Mouse (Mus musculus) embryonic facial prominence, embryonic 15.5 days (tissue): Measurements from ENCODE around the gene Pcdh10. TPM values are rescaled to one million over a fixed set of nuclear protein-coding genes. Genes with fewer than 3 reads are reported as not detected.

Source experiments
- ATAC-seq: fragments of 200-750 bp; cut with Nextera tagmentation; 2 replicates; pipeline ENCODE4 v1.8.0; 2017; ENCODE audit warnings: low read depth, moderate TSS enrichment; ENCODE audit not compliant: insufficient number of reproducible peaks, low FRiP score, low TSS enrichment
- H3K27ac ChIP-seq: fragments of 300-500 bp; sonication (generic); replicated peaks from 2 replicates; pipeline ENCODE4 v1.5.1; 2015; ENCODE audit warnings: mild to moderate bottlenecking, inconsistent platforms
- H3K27me3 ChIP-seq: fragments of 300-500 bp; sonication (generic); 2 replicates; pipeline ENCODE4 v1.6.1; 2015; ENCODE audit warnings: inconsistent platforms
- H3K36me3 ChIP-seq: fragments of 300-500 bp; sonication (generic); 2 replicates; pipeline ENCODE4 v1.6.1; 2015; ENCODE audit warnings: mild to moderate bottlenecking, inconsistent platforms
- H3K4me1 ChIP-seq: fragments of 300-500 bp; sonication (generic); 2 replicates; pipeline ENCODE4 v1.6.1; 2015; ENCODE audit warnings: inconsistent platforms
- H3K4me2 ChIP-seq: fragments of 300-500 bp; sonication (generic); replicated peaks from 2 replicates; pipeline ENCODE4 v1.6.1; 2015; ENCODE audit warnings: mild to moderate bottlenecking, inconsistent platforms
- H3K4me3 ChIP-seq: fragments of 300-500 bp; sonication (generic); replicated peaks from 2 replicates; pipeline ENCODE4 v1.5.1; 2015; ENCODE audit warnings: mild to moderate bottlenecking, inconsistent platforms
- H3K9ac ChIP-seq: fragments of 300-500 bp; sonication (generic); 2 replicates; pipeline ENCODE4 v1.6.1; 2015; ENCODE audit warnings: inconsistent platforms
- H3K9me3 ChIP-seq: fragments of 300-500 bp; sonication (generic); replicated peaks from 2 replicates; pipeline ENCODE4 v1.6.1; 2016; ENCODE audit warnings: inconsistent platforms
- WGBS: fragments of 180-500 bp; shearing (Covaris S2); methylation state at CpG from one replicate; pipeline ENCODE4 v1.1.7; 2015; 5-methylcytosine and 5-hydroxymethylcytosine counted together
- polyA plus RNA-seq: library from polyadenylated mRNA; unstranded; fragments of >200 nt; fragmentation: Nextera tagmentation; extraction: Ambion mirVana; gene quantifications from 2 replicates; pipeline ENCODE4 v1.2.1, GENCODE M21; 2015

Gene Pcdh10
- polyA plus RNA-seq = 4.4 and 4.5 TPM in 2 replicates

DNA sequence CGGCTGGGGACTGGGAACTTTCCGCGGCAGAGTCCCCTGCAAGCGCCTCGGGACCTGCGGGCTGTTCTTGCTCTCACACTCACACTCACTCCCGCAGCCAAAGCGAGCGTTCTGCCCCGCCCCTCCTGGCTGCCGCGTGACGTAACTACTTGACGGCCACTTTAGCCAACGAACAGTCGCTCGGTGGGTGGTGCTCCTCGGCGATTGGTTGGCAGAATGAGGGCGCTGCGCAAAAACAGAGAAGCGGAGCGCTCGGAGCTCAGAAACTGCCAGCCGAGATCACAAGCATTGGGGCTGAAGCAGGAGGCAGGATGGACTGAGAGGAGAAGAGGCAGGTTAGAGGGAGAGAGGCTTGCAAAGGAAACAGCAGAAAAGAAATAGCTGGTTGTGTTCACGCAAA, at the start of gene Pcdh10:
Pcdh10 (plus strand) TSS at position 254 of the 400 bp plus-strand sequence.
- Histone ChIP-seq H3K36me3 (no peaks in the 10 kb centered on the region), H3K4me2 (peak within 1 kb of the TSS; percentile 97), H3K4me3 (peak within 1 kb of the TSS; percentile 63), H3K27me3 (peaks cover 27% of the 10 kb centered on the region), H3K9me3 (no peaks in the 10 kb centered on the region), H3K4me1 (peaks cover 35% of the 10 kb centered on the region), H3K27ac (peak within 1 kb of the TSS; percentile 86), H3K9ac (peak within 1 kb of the TSS; percentile 52)
- ATAC-seq = peak; percentile 91
- WGBS = under 1% methylated on average over 26 of the region's 26 CpGs

DNA sequence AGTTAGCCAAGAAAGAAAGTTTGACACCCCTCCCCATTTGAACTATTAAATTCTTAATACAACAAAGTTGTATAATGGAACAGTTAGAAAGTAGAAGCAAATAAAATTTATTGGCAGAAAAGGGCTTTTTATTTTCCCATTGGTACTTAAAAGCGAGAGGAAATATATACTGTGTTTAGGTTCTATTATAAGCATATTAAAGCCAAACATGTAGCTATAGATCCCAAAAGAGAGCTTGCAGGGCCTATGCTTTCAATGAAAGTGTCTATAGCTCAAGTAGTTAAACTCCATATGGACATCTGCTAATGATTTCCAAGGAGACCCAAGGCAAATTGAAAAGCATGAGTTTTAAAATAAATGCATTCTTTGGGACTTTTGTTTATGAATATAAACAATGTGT, 22.3 kb upstream of the Pcdh10 start:
- Histone ChIP-seq H3K4me1 (no peaks in the 10 kb centered on the region), H3K9me3 (no peaks in the 10 kb centered on the region), H3K36me3 (no peaks in the 10 kb centered on the region), H3K4me3 (no peak overlapping the region), H3K27ac (no peak overlapping the region), H3K27me3 (no peaks in the 10 kb centered on the region), H3K4me2 (no peak overlapping the region), H3K9ac (no peak overlapping the region)
- WGBS = 52% methylated on average over 1 of the region's 1 CpGs
- no peak for ATAC-seq

DNA sequence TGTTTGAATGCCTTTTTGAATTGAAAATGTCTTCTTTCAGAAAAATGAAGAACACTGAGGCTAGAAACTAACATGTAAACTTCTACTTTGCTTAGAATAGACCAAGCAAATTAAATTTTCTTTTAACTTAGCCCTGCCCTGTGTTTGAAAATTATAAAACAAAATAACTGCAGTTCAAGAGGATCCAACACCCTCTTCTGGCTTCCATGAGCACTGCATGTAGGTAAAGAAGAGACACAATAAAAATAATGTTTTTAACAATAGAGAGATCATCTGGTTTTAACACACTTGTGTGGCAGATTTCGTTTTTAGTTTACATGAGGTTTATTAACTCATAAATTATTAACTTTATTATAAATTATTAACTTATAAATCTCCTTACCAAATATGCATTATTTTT, 9.2 kb upstream of the Pcdh10 start:
- no peak for ATAC-seq
- H3K4me2 ChIP-seq = no peak overlapping the region
- H3K9me3 ChIP-seq = no peaks in the 10 kb centered on the region
- H3K4me1 ChIP-seq = no peaks in the 10 kb centered on the region
- H3K27me3 ChIP-seq = no peaks in the 10 kb centered on the region
- no peak overlapping the region for H3K27ac ChIP-seq
- H3K36me3 ChIP-seq = no peaks in the 10 kb centered on the region
- WGBS = 57% methylated on average over 1 of the region's 1 CpGs
- no peak overlapping the region for H3K4me3 ChIP-seq
- H3K9ac ChIP-seq = no peak overlapping the region

DNA sequence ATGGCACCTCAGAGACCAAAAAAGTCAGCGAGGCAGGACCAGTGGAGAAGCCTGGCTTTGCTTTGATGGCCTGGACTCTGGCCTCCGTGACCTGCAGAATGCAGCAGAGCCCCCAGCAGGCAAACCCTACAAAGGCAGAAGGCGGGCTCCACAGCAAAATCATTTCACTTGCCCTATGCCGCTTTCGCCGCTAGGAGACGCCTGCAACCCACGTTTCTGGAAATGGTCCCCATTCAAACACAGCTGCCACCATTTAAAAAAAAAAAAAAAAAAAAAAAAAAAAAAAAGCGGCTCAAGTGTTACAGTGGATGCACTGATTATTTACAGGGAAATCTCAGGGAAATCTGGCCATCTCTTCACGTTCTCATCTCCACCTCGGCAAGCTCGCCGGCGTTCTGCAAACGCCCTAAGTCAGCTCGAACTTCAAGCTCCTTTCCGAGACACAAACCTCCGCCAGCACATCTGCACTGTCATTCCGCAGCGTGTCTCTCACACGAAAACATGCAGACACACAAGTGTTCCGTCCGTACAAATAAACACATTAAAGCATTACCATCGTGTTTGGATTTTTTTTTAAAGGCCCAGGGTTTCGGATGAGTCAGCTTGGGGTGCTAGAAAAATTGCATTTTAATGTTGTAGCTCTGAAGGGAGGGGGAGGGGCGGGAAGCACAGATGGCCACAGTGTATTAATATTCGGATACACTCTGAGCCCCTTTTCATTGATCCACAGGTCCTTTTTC, 2.3 kb upstream of the Pcdh10 start:
- Histone ChIP-seq H3K27me3 (peaks cover 18% of the 10 kb centered on the region), H3K4me3 (peak overlapping the region; percentile 63), H3K27ac (peak overlapping the region; percentile 86), H3K36me3 (no peaks in the 10 kb centered on the region), H3K4me2 (peak overlapping the region; percentile 97), H3K4me1 (peaks cover 28% of the 10 kb centered on the region), H3K9me3 (no peaks in the 10 kb centered on the region), H3K9ac (0 out of 2 replicates have a peak overlapping the region, but pooled peaks have one; percentile 52)
- WGBS = under 1% methylated on average over 27 of the region's 27 CpGs
- ATAC-seq = no peak

DNA sequence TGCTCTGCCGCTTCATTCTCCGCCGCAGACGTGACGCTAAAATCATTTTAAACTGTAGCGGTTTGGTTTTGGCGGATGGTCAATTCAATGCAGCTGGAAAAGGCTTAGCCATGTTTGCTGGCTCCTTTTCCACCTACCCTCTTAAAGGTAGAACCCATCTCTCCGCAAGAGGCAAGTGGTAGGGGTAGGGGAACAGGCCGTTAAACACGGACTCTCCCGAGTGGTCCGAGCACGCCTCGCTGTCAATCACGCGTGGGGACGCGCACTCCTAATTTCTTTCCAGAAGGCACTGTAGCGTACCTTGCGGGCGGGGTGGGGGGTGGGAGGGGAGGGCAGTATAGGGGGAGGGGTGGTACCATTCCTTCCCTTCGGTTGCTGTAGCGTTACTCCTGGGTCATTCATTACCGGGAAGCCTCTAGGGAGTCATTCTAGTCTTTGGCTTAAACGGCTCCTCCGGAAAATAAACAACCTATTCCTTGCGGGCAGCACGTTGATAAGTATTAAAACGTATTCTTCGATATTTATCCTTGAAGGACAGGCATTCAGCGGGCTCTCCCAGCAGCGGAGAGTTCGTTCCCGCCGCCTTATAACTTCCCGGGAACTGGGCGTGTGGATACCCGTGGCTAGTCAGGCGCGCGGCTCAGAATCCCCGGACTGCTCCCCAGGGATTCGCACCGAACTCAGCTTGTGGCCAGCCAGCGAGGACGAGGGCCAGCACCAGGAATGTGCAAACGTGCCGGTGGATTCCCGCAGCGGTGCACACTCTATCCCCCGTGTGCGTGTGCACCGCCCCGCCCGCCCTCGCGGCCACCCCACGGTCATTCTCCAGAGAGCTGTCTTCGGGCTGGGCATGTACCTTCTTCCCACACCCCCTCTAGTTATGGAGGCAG, 1.5 kb upstream of the Pcdh10 start:
- under 1% methylated on average over 59 of the region's 59 CpGs for WGBS
- peak; percentile 41; the same call in 1 of the 2 replicates for ATAC-seq
- Histone ChIP-seq H3K9me3 (no peaks in the 10 kb centered on the region), H3K27ac (peak overlapping the region; percentile 86), H3K36me3 (no peaks in the 10 kb centered on the region), H3K4me1 (peaks cover 35% of the 10 kb centered on the region), H3K4me2 (peak overlapping the region; percentile 97), H3K9ac (peak overlapping the region; percentile 52), H3K4me3 (peak overlapping the region; percentile 63), H3K27me3 (peaks cover 26% of the 10 kb centered on the region)

DNA sequence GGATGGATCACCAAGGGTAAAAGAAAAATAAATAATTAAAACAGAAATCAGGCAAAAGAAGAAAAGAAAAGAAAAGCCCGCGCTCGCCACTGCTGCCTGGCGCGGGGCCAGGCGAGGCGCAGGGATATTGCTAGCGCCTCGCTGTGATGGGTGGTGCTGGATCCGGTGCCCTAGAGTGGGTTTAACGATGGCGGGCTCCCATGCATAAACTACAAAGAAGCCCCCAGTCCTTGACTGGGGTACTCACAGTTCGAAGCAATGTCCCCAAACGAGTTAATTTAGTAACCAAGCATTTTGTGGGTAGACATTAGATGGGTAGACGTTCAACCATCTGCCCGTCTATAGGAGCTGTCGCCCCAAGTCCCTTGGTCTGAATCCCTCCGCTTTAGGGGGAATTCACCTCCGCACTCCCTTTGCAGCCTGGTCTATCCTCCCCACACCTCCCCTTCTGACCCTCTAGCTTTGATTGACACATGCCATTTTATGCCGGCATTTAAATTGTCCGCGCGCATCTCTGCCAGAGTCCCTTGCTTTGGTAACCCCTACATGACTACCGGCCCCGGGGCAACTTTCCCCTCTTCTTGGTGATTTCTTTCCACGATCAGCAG, 703 bp upstream of the Pcdh10 start:
- peaks cover 35% of the 10 kb centered on the region for H3K4me1 ChIP-seq
- peak overlapping the region; percentile 86 for H3K27ac ChIP-seq
- no peak for ATAC-seq

DNA sequence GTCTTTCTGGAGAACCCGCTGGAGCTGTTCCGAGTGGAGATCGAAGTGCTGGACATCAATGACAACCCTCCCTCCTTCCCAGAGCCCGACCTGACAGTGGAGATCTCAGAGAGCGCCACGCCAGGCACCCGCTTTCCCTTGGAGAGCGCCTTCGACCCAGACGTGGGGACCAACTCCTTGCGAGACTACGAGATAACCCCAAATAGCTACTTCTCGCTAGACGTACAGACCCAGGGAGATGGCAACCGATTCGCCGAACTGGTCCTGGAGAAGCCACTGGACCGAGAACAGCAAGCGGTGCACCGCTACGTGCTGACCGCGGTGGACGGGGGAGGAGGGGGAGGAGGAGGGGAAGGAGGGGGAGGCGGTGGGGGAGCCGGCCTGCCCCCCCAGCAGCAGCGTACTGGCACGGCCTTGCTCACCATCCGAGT, 1.4 kb downstream of the Pcdh10 start:
- Histone ChIP-seq H3K4me3 (peak overlapping the region; percentile 63), H3K4me1 (peaks cover 35% of the 10 kb centered on the region), H3K4me2 (peak overlapping the region; percentile 97), H3K9ac (peak overlapping the region; percentile 28), H3K9me3 (no peaks in the 10 kb centered on the region), H3K36me3 (no peaks in the 10 kb centered on the region), H3K27ac (no peak overlapping the region), H3K27me3 (peaks cover 27% of the 10 kb centered on the region)
- WGBS = under 1% methylated on average over 27 of the region's 29 CpGs
- ATAC-seq = no peak

More for the DNA sequence above, 703 bp upstream of the Pcdh10 start:
- 0% methylated on average over 26 of the region's 26 CpGs for WGBS
- peaks cover 27% of the 10 kb centered on the region for H3K27me3 ChIP-seq
- peak overlapping the region; percentile 97 for H3K4me2 ChIP-seq
- H3K9me3 ChIP-seq = no peaks in the 10 kb centered on the region
- H3K4me3 ChIP-seq = peak overlapping the region; percentile 63
- no peaks in the 10 kb centered on the region for H3K36me3 ChIP-seq
- peak overlapping the region; percentile 52 for H3K9ac ChIP-seq

DNA sequence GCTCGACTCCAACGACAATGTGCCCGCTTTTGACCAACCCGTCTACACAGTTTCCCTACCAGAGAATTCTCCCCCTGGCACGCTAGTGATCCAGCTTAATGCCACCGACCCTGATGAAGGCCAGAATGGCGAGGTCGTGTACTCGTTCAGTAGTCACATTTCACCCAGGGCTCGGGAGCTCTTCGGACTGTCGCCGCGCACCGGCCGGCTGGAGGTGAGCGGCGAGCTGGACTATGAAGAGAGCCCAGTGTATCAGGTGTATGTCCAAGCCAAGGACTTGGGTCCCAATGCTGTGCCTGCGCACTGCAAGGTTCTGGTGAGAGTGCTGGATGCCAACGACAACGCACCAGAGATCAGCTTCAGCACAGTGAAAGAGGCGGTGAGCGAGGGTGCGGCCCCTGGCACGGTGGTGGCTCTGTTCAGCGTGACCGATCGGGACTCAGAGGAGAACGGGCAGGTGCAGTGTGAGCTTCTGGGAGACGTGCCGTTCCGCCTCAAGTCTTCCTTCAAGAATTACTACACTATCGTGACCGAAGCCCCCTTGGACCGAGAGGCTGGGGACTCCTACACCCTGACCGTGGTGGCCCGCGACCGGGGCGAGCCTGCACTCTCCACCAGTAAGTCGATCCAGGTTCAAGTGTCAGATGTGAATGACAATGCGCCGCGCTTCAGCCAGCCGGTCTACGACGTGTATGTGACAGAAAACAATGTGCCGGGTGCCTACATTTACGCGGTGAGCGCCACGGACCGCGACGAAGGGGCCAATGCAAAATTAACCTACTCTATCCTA, 2.0 kb downstream of the Pcdh10 start:
- Histone ChIP-seq H3K9me3 (no peaks in the 10 kb centered on the region), H3K36me3 (no peaks in the 10 kb centered on the region), H3K4me3 (peak overlapping the region; percentile 63), H3K4me2 (peak overlapping the region; percentile 97), H3K27ac (no peak overlapping the region), H3K27me3 (peaks cover 25% of the 10 kb centered on the region), H3K4me1 (peaks cover 35% of the 10 kb centered on the region), H3K9ac (peak overlapping the region; percentile 28; the same call in 1 of the 2 replicates)
- no peak for ATAC-seq
- under 1% methylated on average over 55 of the region's 55 CpGs for WGBS

DNA sequence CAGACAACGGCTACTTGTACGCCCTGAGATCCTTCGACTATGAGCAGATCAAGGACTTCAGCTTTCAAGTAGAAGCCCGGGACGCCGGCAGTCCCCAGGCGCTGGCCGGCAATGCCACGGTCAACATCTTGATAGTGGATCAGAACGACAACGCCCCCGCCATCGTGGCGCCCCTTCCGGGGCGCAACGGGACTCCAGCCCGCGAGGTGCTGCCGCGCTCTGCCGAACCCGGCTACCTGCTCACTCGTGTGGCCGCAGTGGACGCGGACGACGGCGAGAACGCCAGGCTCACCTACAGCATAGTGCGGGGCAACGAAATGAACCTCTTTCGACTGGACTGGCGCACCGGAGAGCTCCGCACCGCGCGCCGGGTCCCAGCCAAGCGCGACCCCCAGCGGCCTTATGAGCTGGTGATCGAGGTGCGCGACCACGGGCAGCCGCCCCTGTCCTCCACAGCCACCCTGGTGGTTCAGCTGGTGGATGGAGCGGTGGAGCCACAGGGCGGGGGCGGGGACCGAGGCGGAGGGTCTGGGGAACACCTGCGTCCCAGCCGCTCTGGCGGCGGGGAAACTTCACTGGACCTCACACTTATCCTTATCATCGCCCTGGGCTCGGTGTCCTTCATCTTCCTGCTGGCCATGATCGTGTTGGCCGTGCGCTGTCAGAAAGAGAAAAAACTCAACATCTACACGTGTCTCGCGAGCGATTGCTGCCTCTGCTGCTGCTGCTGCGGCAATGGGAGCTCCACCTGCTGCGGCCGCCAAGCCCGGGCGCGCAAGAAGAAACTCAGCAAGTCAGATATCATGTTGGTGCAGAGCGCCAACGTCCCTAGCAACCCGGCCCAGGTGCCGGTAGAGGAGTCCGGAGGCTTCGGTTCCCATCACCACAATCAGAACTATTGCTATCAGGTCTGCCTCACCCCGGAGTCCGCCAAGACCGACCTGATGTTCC, 2.9 kb downstream of the Pcdh10 start:
- H3K4me1 ChIP-seq = peaks cover 32% of the 10 kb centered on the region
- peak overlapping the region; percentile 97 for H3K4me2 ChIP-seq
- ATAC-seq = no peak
- under 1% methylated on average over 82 of the region's 82 CpGs for WGBS
- no peak overlapping the region for H3K27ac ChIP-seq
- peaks cover 24% of the 10 kb centered on the region for H3K27me3 ChIP-seq
- no peaks in the 10 kb centered on the region for H3K9me3 ChIP-seq
- no peaks in the 10 kb centered on the region for H3K36me3 ChIP-seq
- peak overlapping the region; percentile 63 for H3K4me3 ChIP-seq
- peak overlapping the region; percentile 15; the same call in 1 of the 2 replicates for H3K9ac ChIP-seq
